Mouse (Mus musculus): ENCODE data around the gene E330017A01Rik.
"Not testable (repeated sequence)": the region's sequence is repeated elsewhere in the genome, so short reads cannot be mapped to it uniquely, and the experiment has no call there.

DNA sequence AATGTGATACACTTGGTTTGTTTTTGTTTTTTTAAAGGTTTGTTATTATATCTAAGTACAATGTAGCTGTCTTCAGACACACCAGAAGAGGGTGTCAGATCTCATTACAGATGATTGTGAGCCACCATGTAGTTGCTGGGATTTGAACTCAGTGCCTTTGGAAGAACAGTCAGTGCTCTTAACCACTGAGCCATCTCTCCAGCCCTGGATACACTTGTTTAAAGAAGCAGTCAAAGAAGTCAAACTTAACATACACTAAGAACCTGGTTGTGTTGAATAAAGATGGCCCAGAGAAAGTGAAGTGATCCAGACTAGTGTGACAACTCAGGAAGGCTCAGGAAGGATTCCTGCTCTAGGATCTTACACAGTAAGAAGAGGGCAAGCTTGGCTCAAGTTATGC lies 26.6 kb upstream of the E330017A01Rik start:
- TF ChIP-seq CTCF, POLR2A (IDR thresholded peaks at IDR 0.05; ENCODE audit: extremely low read depth, insufficient read depth, low read length): not testable (repeated sequence)

Measured in cortical plate, adult 2 months (tissue).